Mouse (Mus musculus) MEL (cell line): ENCODE measurements around the gene Ppfibp2. TPM values are rescaled to one million over a fixed set of nuclear protein-coding genes. Genes with fewer than 3 reads are reported as not detected.

Experiments
- DNase-seq: peaks from one replicate; pipeline ENCODE4 v3.0.0; 2011; ENCODE audit warnings: low read depth, low spot score
- H3K27ac ChIP-seq: 2 replicates; pipeline ENCODE4 v1.5.1; 2012; ENCODE audit warnings: low read depth, mild to moderate bottlenecking, control low read depth, low read length, moderate library complexity; ENCODE audit not compliant: control insufficient read depth
- H3K27me3 ChIP-seq, 2 experiments: fragments of 150-350 bp in 1 of 2; sonication (generic) in 1 of 2; 2 replicates each; pipeline ENCODE4 v1.6.1; 2012; ENCODE audit warnings: low read length in 2 of 2, mild to moderate bottlenecking in 2 of 2, improper control_type of control experiment in 1 of 2, moderate library complexity in 1 of 2; ENCODE audit not compliant: insufficient read depth in 2 of 2, control insufficient read depth in 1 of 2
- H3K36me3 ChIP-seq, 2 experiments: 2 replicates each; pipeline ENCODE4 v1.6.1; 2012 to 2014; ENCODE audit warnings: low read length in 2 of 2, improper control_type of control experiment in 1 of 2, inconsistent platforms in 1 of 2, mild to moderate bottlenecking in 1 of 2; ENCODE audit not compliant: insufficient read depth in 2 of 2, control insufficient read depth in 1 of 2
- H3K4me1 ChIP-seq, 2 experiments: fragments of 150-350 bp in 1 of 2; sonication (generic) in 1 of 2; 2 replicates each; pipeline ENCODE4 v1.6.1; 2012; ENCODE audit warnings: low read length in 2 of 2, improper control_type of control experiment in 1 of 2, mild to moderate bottlenecking in 1 of 2; ENCODE audit not compliant: insufficient read depth in 2 of 2, control insufficient read depth in 1 of 2
- H3K4me3 ChIP-seq, 2 experiments: fragments of 150-350 bp in 1 of 2; sonication (generic) in 1 of 2; 2 replicates each; pipeline ENCODE4 v1.5.1; 2012; ENCODE audit warnings: low read depth in 2 of 2, low read length in 2 of 2, mild to moderate bottlenecking in 2 of 2, moderate library complexity in 2 of 2, control low read depth in 1 of 2, improper control_type of control experiment in 1 of 2; ENCODE audit not compliant: control insufficient read depth in 1 of 2, insufficient read depth in 1 of 2
- H3K79me2 ChIP-seq: 2 replicates; pipeline ENCODE4 v1.6.1; 2012; ENCODE audit warnings: mild to moderate bottlenecking, low read length, moderate library complexity; ENCODE audit not compliant: control insufficient read depth, poor library complexity, insufficient read depth
- H3K9ac ChIP-seq: 2 replicates; pipeline ENCODE4 v1.6.1; 2012; ENCODE audit warnings: low read depth, mild to moderate bottlenecking, control low read depth, low read length, moderate library complexity; ENCODE audit not compliant: control insufficient read depth, poor library complexity, severe bottlenecking
- H3K9me3 ChIP-seq: fragments of 150-350 bp; sonication (generic); replicated peaks from 2 replicates; pipeline ENCODE4 v1.6.1; 2012; ENCODE audit warnings: mild to moderate bottlenecking, low read length, improper control_type of control experiment, moderate library complexity; ENCODE audit not compliant: insufficient read depth
- CHD1 ChIP-seq: IDR thresholded peaks from 2 replicates; pipeline ENCODE4 v1.6.1; 2012; ENCODE audit warnings: low read depth, mild to moderate bottlenecking, inconsistent platforms, low read length, improper control_type of control experiment
- CTCF ChIP-seq, 3 experiments: IDR thresholded peaks in 2 of 3; conservative IDR thresholded peaks in 1 of 3; 2 replicates each; pipeline ENCODE4 v1.5.1; 2011 to 2012; ENCODE audit warnings: low read length in 3 of 3, low read depth in 2 of 3, mild to moderate bottlenecking in 2 of 3, improper control_type of control experiment in 1 of 3, inconsistent platforms in 1 of 3, mixed read lengths in 1 of 3, moderate library complexity in 1 of 3; ENCODE audit not compliant: control insufficient read depth in 1 of 3, insufficient read depth in 1 of 3, poor library complexity in 1 of 3, severe bottlenecking in 1 of 3
- E2F4 ChIP-seq: IDR thresholded peaks from 2 replicates; pipeline ENCODE4 v1.6.1; 2011; ENCODE audit warnings: low read depth, low read length, improper control_type of control experiment, borderline replicate concordance
- ELF1 ChIP-seq: IDR thresholded peaks from 2 replicates; pipeline ENCODE4 v1.6.1; 2014; ENCODE audit warnings: low read depth, mild to moderate bottlenecking, inconsistent platforms, low read length, improper control_type of control experiment, moderate library complexity
- EP300 ChIP-seq, 2 experiments: IDR thresholded peaks; 2 replicates each; pipeline ENCODE4 v1.6.1; 2011; ENCODE audit warnings: improper control_type of control experiment in 2 of 2, low read length in 2 of 2, low read depth in 1 of 2, mild to moderate bottlenecking in 1 of 2
- GABPA ChIP-seq: IDR thresholded peaks from 2 replicates; pipeline ENCODE4 v1.6.1; 2012; ENCODE audit warnings: low read depth, mild to moderate bottlenecking, inconsistent platforms, low read length, improper control_type of control experiment, moderate library complexity
- KAT2A ChIP-seq: conservative IDR thresholded peaks from 2 replicates; pipeline ENCODE4 v1.6.1; 2012; ENCODE audit warnings: low read depth, low read length, improper control_type of control experiment, inconsistent platforms
- MXI1 ChIP-seq: IDR thresholded peaks from 2 replicates; pipeline ENCODE4 v1.6.1; 2011; ENCODE audit warnings: mild to moderate bottlenecking, low read depth, low read length, improper control_type of control experiment
- MYB ChIP-seq: IDR thresholded peaks from 2 replicates; pipeline ENCODE4 v1.6.1; 2011; ENCODE audit warnings: mild to moderate bottlenecking, low read depth, low read length, improper control_type of control experiment
- MYC ChIP-seq: IDR thresholded peaks from 2 replicates; pipeline ENCODE4 v1.6.1; 2011; ENCODE audit warnings: low read depth, mild to moderate bottlenecking, low read length, improper control_type of control experiment, moderate library complexity
- NELFE ChIP-seq: IDR thresholded peaks from 2 replicates; pipeline ENCODE4 v1.6.1; 2011; ENCODE audit warnings: low read depth, low read length, improper control_type of control experiment
- NRF1 ChIP-seq: IDR thresholded peaks from 2 replicates; pipeline ENCODE4 v1.6.1; 2014; ENCODE audit warnings: low read depth, mild to moderate bottlenecking, inconsistent platforms, low read length, improper control_type of control experiment, moderate library complexity; ENCODE audit not compliant: poor library complexity, insufficient read depth, severe bottlenecking
- POLR2AphosphoS2 ChIP-seq: IDR thresholded peaks from 2 replicates; pipeline ENCODE4 v1.6.1; 2011; ENCODE audit warnings: low read length, improper control_type of control experiment
- RAD21 ChIP-seq: IDR thresholded peaks from 2 replicates; pipeline ENCODE4 v1.6.1; 2011; ENCODE audit warnings: mild to moderate bottlenecking, low read depth, low read length, improper control_type of control experiment
- TAL1 ChIP-seq: IDR thresholded peaks from 2 replicates; pipeline ENCODE4 v1.6.1; 2012; ENCODE audit warnings: mild to moderate bottlenecking, inconsistent platforms, low read length, moderate library complexity, mixed read lengths
- TCF12 ChIP-seq: IDR thresholded peaks from 2 replicates; pipeline ENCODE4 v1.6.1; 2014; ENCODE audit warnings: low read depth, mild to moderate bottlenecking, inconsistent platforms, low read length, improper control_type of control experiment, moderate library complexity
- UBTF ChIP-seq: IDR thresholded peaks from 2 replicates; pipeline ENCODE4 v1.6.1; 2012; ENCODE audit warnings: low read depth, mild to moderate bottlenecking, inconsistent platforms, low read length, improper control_type of control experiment, moderate library complexity, borderline replicate concordance; ENCODE audit not compliant: insufficient read depth
- USF2 ChIP-seq, 2 experiments: IDR thresholded peaks; 2 replicates each; pipeline ENCODE4 v1.6.1; 2011 to 2012; ENCODE audit warnings: improper control_type of control experiment in 2 of 2, low read length in 2 of 2, borderline replicate concordance in 1 of 2, inconsistent platforms in 1 of 2, low read depth in 1 of 2, mild to moderate bottlenecking in 1 of 2; ENCODE audit not compliant: insufficient read depth in 1 of 2
- ZC3H11A ChIP-seq: IDR thresholded peaks from 2 replicates; pipeline ENCODE4 v1.6.1; 2012; ENCODE audit warnings: low read depth, mild to moderate bottlenecking, inconsistent platforms, low read length, improper control_type of control experiment
- ZKSCAN1 ChIP-seq: IDR thresholded peaks from 2 replicates; pipeline ENCODE4 v1.6.1; 2012; ENCODE audit warnings: low read depth, mild to moderate bottlenecking, inconsistent platforms, low read length, improper control_type of control experiment, moderate library complexity
- ZNF384 ChIP-seq: IDR thresholded peaks from 2 replicates; pipeline ENCODE4 v1.6.1; 2012; ENCODE audit warnings: low read depth, mild to moderate bottlenecking, inconsistent platforms, low read length, improper control_type of control experiment
- polyA plus RNA-seq, 2 experiments: library from polyadenylated mRNA; stranded (reverse) in 1 of 2; unstranded in 1 of 2; fragments of >175 nt in 1 of 2; fragments of >200 nt in 1 of 2; gene quantifications; 2 replicates each; pipeline versions ENCODE4 v1.2.1 to v1.2.4; 2012; ENCODE audit warnings: low replicate concordance in 2 of 2, low read depth in 1 of 2; ENCODE audit not compliant: insufficient read length in 2 of 2, insufficient read depth in 1 of 2, missing spikeins in 1 of 2
- total RNA-seq: library from RNA; depleted of rRNA; stranded (reverse); fragments of 300-350 nt; gene quantifications from 2 replicates; pipeline ENCODE4 v1.2.3, GENCODE M21; 2012

Gene Ppfibp2
- total and polyA plus RNA-seq, 3 experiments, result not detected

DNA sequence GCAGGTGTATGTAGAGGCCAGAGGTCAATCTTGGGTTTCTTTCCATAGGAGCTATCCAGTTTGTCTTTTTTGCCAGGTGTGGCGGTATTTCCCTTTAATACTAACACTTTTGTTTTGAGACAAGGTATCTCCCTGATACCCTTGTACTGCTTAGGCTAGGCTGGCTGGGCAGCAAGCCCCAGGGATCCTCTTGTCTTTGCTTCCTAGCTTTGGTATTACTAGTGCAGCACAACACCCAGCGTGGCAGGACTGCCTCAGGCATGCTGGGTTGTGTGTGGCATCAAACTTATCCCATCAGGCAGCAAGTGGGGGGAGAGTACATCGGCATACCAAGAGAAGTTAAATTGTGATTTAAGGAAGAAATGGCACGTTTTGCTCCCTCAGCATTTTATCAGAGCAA is 7.5 kb downstream of the Ppfibp2 start:
- no peaks in the 10 kb centered on the region for H3K36me3 ChIP-seq
- no peak overlapping the region for H3K4me3 ChIP-seq
- no peaks in the 10 kb centered on the region for H3K9me3 ChIP-seq
- no peaks in the 10 kb centered on the region for H3K27me3 ChIP-seq
- H3K79me2 ChIP-seq, result no peaks in the 10 kb centered on the region
- H3K9ac ChIP-seq, result no peak overlapping the region
- H3K4me1 ChIP-seq, result no peaks in the 10 kb centered on the region
- no peak for DNase-seq
- H3K27ac ChIP-seq, result no peak overlapping the region
- TF ChIP-seq ELF1 (no peak), KAT2A (no peak), UBTF (no peak), CHD1 (no peak), TCF12 (no peak), MYC (no peak), POLR2AphosphoS2 (no peak), EP300 (IDR thresholded peaks at IDR 0.05; ENCODE audit: low read depth in 1 of 2, low read length in 2 of 2) (no peak), RAD21 (no peak), MXI1 (no peak), ZKSCAN1 (no peak)

DNA sequence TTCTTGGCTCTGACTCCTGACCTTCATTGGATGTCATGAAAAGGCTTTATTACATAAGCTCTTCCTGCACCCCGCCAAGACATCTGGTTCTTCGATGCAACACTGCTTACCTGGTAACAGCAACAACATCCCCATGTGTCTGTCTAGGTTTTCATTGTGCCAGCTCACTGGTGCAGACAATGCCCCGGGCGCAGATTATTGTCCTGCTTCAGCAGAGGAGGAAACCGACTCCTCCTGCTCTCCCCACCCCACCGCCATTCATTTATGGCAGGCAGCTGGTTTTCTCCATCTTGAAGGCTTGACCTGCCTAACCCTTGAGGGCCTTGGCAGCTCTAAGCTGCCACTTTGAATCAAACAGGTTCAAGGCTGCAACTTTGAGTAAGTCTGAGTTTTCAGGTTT is 7.9 kb downstream of the Ppfibp2 start:
- DNase-seq, result no peak
- Histone ChIP-seq H3K79me2 (no peaks in the 10 kb centered on the region), H3K4me1 (no peaks in the 10 kb centered on the region), H3K27ac (no peak overlapping the region), H3K9me3 (no peaks in the 10 kb centered on the region), H3K4me3 (no peak overlapping the region), H3K9ac (no peak overlapping the region), H3K36me3 (no peaks in the 10 kb centered on the region), H3K27me3 (no peaks in the 10 kb centered on the region)
- TF ChIP-seq CHD1 (no peak), CTCF (IDR thresholded peaks at IDR 0.05 in 2 of 3, conservative IDR thresholded peaks at IDR 0.05 in 1 of 3; ENCODE audit: control insufficient read depth in 1 of 3, insufficient read depth in 1 of 3, low read depth in 2 of 3, low read length in 3 of 3, poor library complexity in 1 of 3, severe bottlenecking in 1 of 3) (no peak), NELFE (no peak)

DNA sequence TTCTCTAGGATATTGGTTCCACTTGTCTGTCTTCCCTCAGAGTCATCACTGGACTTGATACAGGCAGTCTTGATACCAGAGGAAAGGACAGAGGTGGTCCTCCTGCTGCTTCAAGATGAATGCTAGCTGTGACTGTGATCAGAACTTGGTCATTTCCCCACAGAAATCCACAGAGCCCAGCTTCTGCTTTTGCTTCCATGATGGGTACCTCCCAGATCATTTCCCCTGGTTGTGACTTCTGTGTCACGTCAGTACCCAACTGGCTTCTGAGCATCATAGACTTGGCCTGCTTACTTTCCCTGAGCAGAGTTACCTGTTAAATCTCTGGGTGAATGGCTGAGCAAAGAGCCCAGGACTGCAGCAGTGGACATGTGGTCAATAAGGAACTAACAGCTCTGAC is 12.8 kb downstream of the Ppfibp2 start:
- no peaks in the 10 kb centered on the region for H3K4me1 ChIP-seq
- no peaks in the 10 kb centered on the region for H3K27me3 ChIP-seq
- no peak for DNase-seq
- no peak overlapping the region for H3K4me3 ChIP-seq
- no peak overlapping the region for H3K27ac ChIP-seq
- no peaks in the 10 kb centered on the region for H3K79me2 ChIP-seq
- TF ChIP-seq E2F4 (no peak), ZC3H11A (no peak), MYB (no peak), POLR2AphosphoS2 (no peak), USF2 (IDR thresholded peaks at IDR 0.05; ENCODE audit: borderline replicate concordance in 1 of 2, insufficient read depth in 1 of 2, low read depth in 1 of 2, low read length in 2 of 2) (no peak), NRF1 (no peak), ZKSCAN1 (no peak), ZNF384 (no peak), TAL1 (no peak), GABPA (no peak), EP300 (IDR thresholded peaks at IDR 0.05; ENCODE audit: low read depth in 1 of 2, low read length in 2 of 2) (no peak), TCF12 (no peak), MYC (no peak), RAD21 (no peak), CHD1 (no peak), NELFE (no peak)
- no peaks in the 10 kb centered on the region for H3K36me3 ChIP-seq
- H3K9ac ChIP-seq, result no peak overlapping the region
- H3K9me3 ChIP-seq, result no peaks in the 10 kb centered on the region
